Mouse (Mus musculus) bone marrow, adult 2 months (tissue): ENCODE results near the gene Syt16.

Experiments used
- CTCF ChIP-seq: fragments of 200-500 bp; IDR thresholded peaks from 2 replicates; pipeline ENCODE4 v1.5.1; 2011; ENCODE audit warnings: low read length, control low read depth; ENCODE audit not compliant: control insufficient read depth, insufficient read depth
- POLR2A ChIP-seq: fragments of 200-500 bp; IDR thresholded peaks from 2 replicates; pipeline ENCODE4 v1.6.1; 2011; ENCODE audit warnings: low read depth, mild to moderate bottlenecking, control low read depth, low read length, borderline replicate concordance; ENCODE audit not compliant: control insufficient read depth

GRCm38 (mm10) chr12:74108663-74109081, 111.2 kb downstream of the Syt16 start:
- TF ChIP-seq CTCF (no peak), POLR2A (no peak)
